ENCODE assay signal across 7 mouse cellular contexts in genomic region chr3:65391222-65391783, GRCm38 (mm10). TPM values are rescaled to one million over a fixed set of nuclear protein-coding genes. Genes with fewer than 3 reads are reported as not detected.
DNase-seq lines count a peak whose midpoint lies in the region; ATAC-seq and TF ChIP-seq lines count a peak whose summit lies in the region.

No protein-coding gene starts in this region.

- H3K36me3 ChIP-seq in lung, embryonic 15.5 days: peaks cover 34% of the 10 kb centered on the region
- H3K36me3 ChIP-seq in embryonic facial prominence, embryonic 15.5 days: peaks cover 31% of the 10 kb centered on the region
- peaks cover 15% of the 10 kb centered on the region for H3K36me3 ChIP-seq in limb, embryonic 11.5 days (ENCODE audit: control insufficient read depth, insufficient read depth, low read length)

- H3K27ac ChIP-seq in lung, embryonic 15.5 days: peak overlapping the region; percentile 86; the same call in 1 of the 2 replicates
- H3K27ac ChIP-seq in embryonic facial prominence, embryonic 15.5 days (replicated peaks): peak overlapping the region; percentile 86
- peak overlapping the region; percentile 68; the same call in 1 of the 2 replicates for H3K27ac ChIP-seq in limb, embryonic 11.5 days (replicated peaks; ENCODE audit: low read depth, low read length)
- no peak overlapping the region for H3K27ac ChIP-seq in olfactory bulb, adult 2 months (ENCODE audit: insufficient read depth, low read depth, low read length)

- no peaks in the 10 kb centered on the region for H3K27me3 ChIP-seq in lung, embryonic 15.5 days
- no peaks in the 10 kb centered on the region for H3K27me3 ChIP-seq in embryonic facial prominence, embryonic 15.5 days
- H3K27me3 ChIP-seq in limb, embryonic 11.5 days (ENCODE audit: control insufficient read depth, insufficient read depth, low read length): no peaks in the 10 kb centered on the region

- no peak for TF ChIP-seq CTCF in olfactory bulb, adult 2 months (IDR thresholded peaks at IDR 0.05; ENCODE audit: insufficient read depth, low read depth, low read length)

- no peak for TF ChIP-seq POLR2A in olfactory bulb, adult 2 months (IDR thresholded peaks at IDR 0.05; ENCODE audit: insufficient read depth, low read depth, low read length)

- H3K4me1 ChIP-seq in lung, embryonic 15.5 days: 0 out of 2 replicates have a peak, but pooled peaks cover 7% of the 10 kb centered on the region
- peaks cover 23% of the 10 kb centered on the region; the same call in 1 of the 2 replicates for H3K4me1 ChIP-seq in embryonic facial prominence, embryonic 15.5 days
- H3K4me1 ChIP-seq in limb, embryonic 11.5 days (ENCODE audit: control insufficient read depth, insufficient read depth, low read length): 0 out of 2 replicates have a peak, but pooled peaks cover 2% of the 10 kb centered on the region
- 0 out of 2 replicates have a peak, but pooled peaks cover 3% of the 10 kb centered on the region for H3K4me1 ChIP-seq in olfactory bulb, adult 2 months (ENCODE audit: control insufficient read depth, insufficient read depth, low read length)

- no peak for ATAC-seq in lung, embryonic 15.5 days (ENCODE audit: borderline replicate concordance, extremely low read depth, low FRiP score, low TSS enrichment)
- ATAC-seq in embryonic facial prominence, embryonic 15.5 days (ENCODE audit: insufficient number of reproducible peaks, low FRiP score, low TSS enrichment, low read depth): no peak
- no peak for ATAC-seq in limb, embryonic 11.5 days (ENCODE audit: insufficient number of reproducible peaks, low FRiP score, low TSS enrichment, low read depth)
- no peak for ATAC-seq in inflammation-experienced regulatory T-cells, adult 6 months

- WGBS in lung, embryonic 15.5 days: 17% methylated on average over 6 of the region's 6 CpGs
- WGBS in embryonic facial prominence, embryonic 15.5 days: 28% methylated on average over 6 of the region's 6 CpGs
- WGBS in limb, embryonic 11.5 days: 34% methylated on average over 6 of the region's 6 CpGs
- WGBS in olfactory bulb, adult 2 months: 36% methylated on average over 6 of the region's 6 CpGs

- peak overlapping the region; percentile 93 for H3K9ac ChIP-seq in lung, embryonic 15.5 days
- peak overlapping the region; percentile 84 for H3K9ac ChIP-seq in embryonic facial prominence, embryonic 15.5 days
- H3K9ac ChIP-seq in limb, embryonic 11.5 days (ENCODE audit: low read length): peak overlapping the region; percentile 95

- DNase-seq in lung, postnatal 14 days: no peak
- peak; percentile 25 for DNase-seq in limb, embryonic 11.5 days (ENCODE audit: low spot score)
- DNase-seq in urinary bladder, postnatal 25 days (ENCODE audit: low spot score): no peak

- peak overlapping the region; percentile 82 for H3K4me3 ChIP-seq in lung, embryonic 15.5 days
- peak overlapping the region; percentile 86 for H3K4me3 ChIP-seq in embryonic facial prominence, embryonic 15.5 days (replicated peaks)
- H3K4me3 ChIP-seq in limb, embryonic 11.5 days (ENCODE audit: low read depth, low read length): peak overlapping the region; percentile 92
- peak overlapping the region; percentile 88 for H3K4me3 ChIP-seq in olfactory bulb, adult 2 months (ENCODE audit: insufficient read depth, low read depth, low read length)

- H3K9me3 ChIP-seq in lung, embryonic 15.5 days: no peaks in the 10 kb centered on the region
- no peaks in the 10 kb centered on the region for H3K9me3 ChIP-seq in embryonic facial prominence, embryonic 15.5 days (replicated peaks)
- no peaks in the 10 kb centered on the region for H3K9me3 ChIP-seq in limb, embryonic 11.5 days (ENCODE audit: control insufficient read depth, low read length)

- H3K4me2 ChIP-seq in lung, embryonic 15.5 days: peak overlapping the region; percentile 63
- H3K4me2 ChIP-seq in embryonic facial prominence, embryonic 15.5 days (replicated peaks): peak overlapping the region; percentile 66
- peak overlapping the region; percentile 79 for H3K4me2 ChIP-seq in limb, embryonic 11.5 days (ENCODE audit: low read depth, severe bottlenecking)

RNA-seq across cellular contexts. Expression of gene Ssr3, which starts 1.1 kb away (rescaled TPM):
- 311 and 314 TPM in 2 replicates for polyA plus RNA-seq in lung, embryonic 15.5 days (2015; fragmentation: Nextera tagmentation; extraction: Ambion mirVana)
- polyA plus RNA-seq in embryonic facial prominence, embryonic 15.5 days (2015; fragmentation: Nextera tagmentation; extraction: Ambion mirVana): 265 and 271 TPM in 2 replicates
- polyA plus RNA-seq in limb, embryonic 11.5 days (2014; fragmentation: Nextera tagmentation; extraction: Ambion mirVana): 308 and 323 TPM in 2 replicates
- polyA plus RNA-seq in olfactory bulb, adult 2 months (2012; ENCODE audit: insufficient read depth, insufficient read length, low replicate concordance, missing spikeins): 294 TPM in 1 of 2 replicates, not detected in the other
- 100 to 1,000 TPM; 122 to 180 (median 142) TPM for polyA plus RNA-seq in inflammation-experienced regulatory T-cells, adult 6 months (2017; shearing (Covaris generic))
